Mouse (Mus musculus): ENCODE results near the gene Fry.

DNA sequence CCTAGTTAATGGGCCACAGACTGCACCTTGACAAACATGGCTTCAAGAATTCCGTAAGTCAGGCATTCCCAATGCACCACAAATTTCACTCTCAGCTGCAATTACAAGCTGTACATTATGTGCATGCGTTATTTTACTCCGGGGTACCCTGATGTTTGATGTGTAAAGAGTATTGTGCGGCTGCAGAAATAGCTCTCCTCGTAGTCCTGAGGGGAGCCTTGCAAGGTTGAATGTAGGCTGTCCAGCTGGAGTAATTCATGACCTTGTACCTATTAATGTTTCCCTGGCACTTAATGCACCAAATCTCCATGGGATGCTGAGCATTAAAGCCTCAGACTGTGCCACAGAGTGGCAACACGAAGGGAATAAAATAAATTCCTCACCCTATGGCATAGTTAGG lies 180.5 kb downstream of the Fry start:
- TF ChIP-seq CTCF (IDR thresholded peaks at IDR 0.05; ENCODE audit: borderline replicate concordance, insufficient read depth, low read length) (no peak), POLR2A (IDR thresholded peaks at IDR 0.05; ENCODE audit: low read depth, low read length) (no peak)

Measured in embryonic fibroblast, embryonic 13.5 days (primary cell).